Mouse (Mus musculus) hindbrain, embryonic 11.5 days (tissue): ENCODE measurements around the gene Cdh23. TPM values are rescaled to one million over a fixed set of nuclear protein-coding genes. Genes with fewer than 3 reads are reported as not detected.

Experiments
- ATAC-seq: fragments of 200-750 bp; cut with Nextera tagmentation; 2 replicates; pipeline ENCODE4 v1.8.0; 2017; ENCODE audit warnings: mild to moderate bottlenecking, moderate TSS enrichment, moderate library complexity; ENCODE audit not compliant: low FRiP score
- DNase-seq: peaks from one replicate; pipeline ENCODE4 v3.0.0-alpha.2; 2015; ENCODE audit warnings: low spot score
- H3K27ac ChIP-seq: fragments of 300-500 bp; sonication (generic); 2 replicates; pipeline ENCODE4 v1.5.1; 2014; ENCODE audit warnings: mild to moderate bottlenecking, low read depth, low read length
- H3K27me3 ChIP-seq: fragments of 300-500 bp; sonication (generic); 2 replicates; pipeline ENCODE4 v1.6.1; 2014; ENCODE audit warnings: mild to moderate bottlenecking, low read length, moderate library complexity, mixed read lengths; ENCODE audit not compliant: control insufficient read depth, insufficient read depth
- H3K36me3 ChIP-seq: fragments of 300-500 bp; sonication (generic); 2 replicates; pipeline ENCODE4 v1.6.1; 2014; ENCODE audit warnings: mild to moderate bottlenecking, low read length, moderate library complexity, mixed read lengths; ENCODE audit not compliant: control insufficient read depth, insufficient read depth
- H3K4me1 ChIP-seq: fragments of 300-500 bp; sonication (generic); replicated peaks from 2 replicates; pipeline ENCODE4 v1.6.1; 2014; ENCODE audit warnings: low read length, mixed read lengths; ENCODE audit not compliant: control insufficient read depth, insufficient read depth
- H3K4me2 ChIP-seq: fragments of 300-500 bp; sonication (generic); replicated peaks from 2 replicates; pipeline ENCODE4 v1.6.1; 2014; ENCODE audit warnings: mild to moderate bottlenecking, low read depth, low read length
- H3K4me3 ChIP-seq: fragments of 300-500 bp; sonication (generic); 2 replicates; pipeline ENCODE4 v1.5.1; 2014; ENCODE audit warnings: low read depth, low read length
- H3K9ac ChIP-seq: fragments of 300-500 bp; sonication (generic); 2 replicates; pipeline ENCODE4 v1.6.1; 2014; ENCODE audit warnings: low read depth, low read length
- H3K9me3 ChIP-seq: fragments of 300-500 bp; sonication (generic); 2 replicates; pipeline ENCODE4 v1.6.1; 2016; ENCODE audit warnings: low read length; ENCODE audit not compliant: control insufficient read depth
- WGBS: fragments of 180-500 bp; shearing (Covaris S2); extraction: QIAGEN DNeasy Blood & Tissue Kit; methylation state at CpG from one replicate; pipeline ENCODE4 v1.1.7; 2014; 5-methylcytosine and 5-hydroxymethylcytosine counted together
- polyA plus RNA-seq: library from polyadenylated mRNA; unstranded; fragments of >200 nt; fragmentation: Nextera tagmentation; extraction: Ambion mirVana; gene quantifications from 2 replicates; pipeline ENCODE4 v1.2.1, GENCODE M21; 2014

Gene Cdh23
- polyA plus RNA-seq, 1 experiment from 2014 or later: 1.6 TPM

GRCm38 (mm10) chr10:60571491-60571890, 124.8 kb downstream of the Cdh23 start:
- Histone ChIP-seq H3K9ac (no peak overlapping the region), H3K27ac (no peak overlapping the region), H3K4me3 (no peak overlapping the region), H3K36me3 (no peaks in the 10 kb centered on the region), H3K9me3 (no peaks in the 10 kb centered on the region), H3K4me2 (no peak overlapping the region), H3K27me3 (no peaks in the 10 kb centered on the region), H3K4me1 (no peaks in the 10 kb centered on the region)
- no peak for DNase-seq
- 82% methylated on average over 4 of the region's 4 CpGs for WGBS
- no peak for ATAC-seq

- WGBS: 50% methylated on average over 24 of the region's 24 CpGs
- Histone ChIP-seq H3K36me3 (no peaks in the 10 kb centered on the region), H3K4me3 (no peak overlapping the region), H3K27me3 (no peaks in the 10 kb centered on the region), H3K9me3 (no peaks in the 10 kb centered on the region), H3K9ac (no peak overlapping the region), H3K4me1 (peaks cover 3% of the 10 kb centered on the region; the same call in 1 of the 2 replicates), H3K27ac (no peak overlapping the region), H3K4me2 (no peak overlapping the region)
- ATAC-seq: no peak
- DNase-seq: peak; percentile 16
These were observed 129.8 kb downstream of the Cdh23 start for GRCm38 (mm10) chr10:60566369-60567037.

GRCm38 (mm10) chr10:60564136-60564535, 132.2 kb downstream of the Cdh23 start:
- Histone ChIP-seq H3K9me3 (no peaks in the 10 kb centered on the region), H3K27ac (no peak overlapping the region), H3K4me3 (no peak overlapping the region), H3K4me1 (peaks cover 3% of the 10 kb centered on the region; the same call in 1 of the 2 replicates), H3K27me3 (no peaks in the 10 kb centered on the region), H3K36me3 (no peaks in the 10 kb centered on the region), H3K4me2 (no peak overlapping the region), H3K9ac (no peak overlapping the region)
- ATAC-seq: no peak
- no peak for DNase-seq
- WGBS: 86% methylated on average over 6 of the region's 6 CpGs

- peak; percentile 12 for DNase-seq
- H3K9me3 ChIP-seq: no peaks in the 10 kb centered on the region
- peaks cover 6% of the 10 kb centered on the region for H3K4me1 ChIP-seq
- no peaks in the 10 kb centered on the region for H3K36me3 ChIP-seq
- no peak overlapping the region for H3K27ac ChIP-seq
- 0 out of 2 replicates have a peak, but pooled peaks have one; percentile 40 for ATAC-seq
- WGBS: 19% methylated on average over 7 of the region's 7 CpGs
- H3K27me3 ChIP-seq: no peaks in the 10 kb centered on the region
- no peak overlapping the region for H3K4me3 ChIP-seq
- H3K9ac ChIP-seq: no peak overlapping the region
- no peak overlapping the region for H3K4me2 ChIP-seq
These were observed 133.3 kb downstream of the Cdh23 start for GRCm38 (mm10) chr10:60562946-60563345.

GRCm38 (mm10) chr10:60558491-60558927, 137.8 kb downstream of the Cdh23 start:
- Histone ChIP-seq H3K4me1 (peaks cover 4% of the 10 kb centered on the region), H3K9ac (no peak overlapping the region), H3K27ac (0 out of 2 replicates have a peak overlapping the region, but pooled peaks have one; percentile 10), H3K27me3 (no peaks in the 10 kb centered on the region), H3K4me3 (no peak overlapping the region), H3K4me2 (no peak overlapping the region), H3K9me3 (no peaks in the 10 kb centered on the region), H3K36me3 (no peaks in the 10 kb centered on the region)
- DNase-seq (peak; percentile 48), ATAC-seq (0 out of 2 replicates have a peak, but pooled peaks have one; percentile 53)
- WGBS: 15% methylated on average over 9 of the region's 9 CpGs

GRCm38 (mm10) chr10:60552951-60553635, 143.2 kb downstream of the Cdh23 start:
- H3K36me3 ChIP-seq: no peaks in the 10 kb centered on the region
- ATAC-seq (no peak), DNase-seq (no peak)
- no peak overlapping the region for H3K27ac ChIP-seq
- no peaks in the 10 kb centered on the region for H3K9me3 ChIP-seq
- WGBS: 39% methylated on average over 3 of the region's 4 CpGs
- no peak overlapping the region for H3K4me3 ChIP-seq
- no peaks in the 10 kb centered on the region for H3K27me3 ChIP-seq
- no peak overlapping the region for H3K4me2 ChIP-seq
- H3K4me1 ChIP-seq: no peaks in the 10 kb centered on the region
- no peak overlapping the region for H3K9ac ChIP-seq

- WGBS: 82% methylated on average over 18 of the region's 18 CpGs
- no peak for DNase-seq
These were observed 157.0 kb downstream of the Cdh23 start for GRCm38 (mm10) chr10:60539164-60539914.

GRCm38 (mm10) chr10:60536098-60536811, 160.0 kb downstream of the Cdh23 start:
- ATAC-seq (peak; percentile 30; the same call in 1 of the 2 replicates), DNase-seq (peak; percentile 68)
- H3K4me3 ChIP-seq: no peak overlapping the region
- H3K9me3 ChIP-seq: no peaks in the 10 kb centered on the region
- 20% methylated on average over 13 of the region's 14 CpGs for WGBS
- H3K27ac ChIP-seq: no peak overlapping the region
- no peaks in the 10 kb centered on the region for H3K27me3 ChIP-seq
- H3K4me2 ChIP-seq: no peak overlapping the region
- H3K9ac ChIP-seq: no peak overlapping the region
- no peaks in the 10 kb centered on the region for H3K36me3 ChIP-seq
- H3K4me1 ChIP-seq: no peaks in the 10 kb centered on the region

More at GRCm38 (mm10) chr10:60539164-60539914, 157.0 kb downstream of the Cdh23 start:
- Histone ChIP-seq H3K9ac (no peak overlapping the region), H3K4me1 (no peaks in the 10 kb centered on the region), H3K36me3 (no peaks in the 10 kb centered on the region), H3K4me2 (no peak overlapping the region), H3K27me3 (no peaks in the 10 kb centered on the region), H3K4me3 (no peak overlapping the region), H3K9me3 (no peaks in the 10 kb centered on the region), H3K27ac (no peak overlapping the region)
- no peak for ATAC-seq
